Mouse (Mus musculus) olfactory bulb, adult 2 months (tissue): ENCODE data around the gene Pxn. TPM values are rescaled to one million over a fixed set of nuclear protein-coding genes. Genes with fewer than 3 reads are reported as not detected.
A peak's percentile ranks its signal among the peaks of the same experiment; 100 is the strongest.

ENCODE experiments used
- H3K27ac ChIP-seq: fragments of 200-500 bp; 2 replicates; pipeline ENCODE4 v1.5.1; 2012; ENCODE audit warnings: low read depth, low read length; ENCODE audit not compliant: insufficient read depth
- H3K4me1 ChIP-seq: fragments of 200-500 bp; 2 replicates; pipeline ENCODE4 v1.6.1; 2012; ENCODE audit warnings: low read length; ENCODE audit not compliant: control insufficient read depth, insufficient read depth
- H3K4me3 ChIP-seq: fragments of 200-500 bp; 2 replicates; pipeline ENCODE4 v1.5.1; 2012; ENCODE audit warnings: mild to moderate bottlenecking, low read depth, low read length, moderate library complexity; ENCODE audit not compliant: insufficient read depth
- CTCF ChIP-seq: fragments of 200-500 bp; IDR thresholded peaks from 2 replicates; pipeline ENCODE4 v1.5.1; 2012; ENCODE audit warnings: low read depth, mild to moderate bottlenecking, low read length, moderate library complexity; ENCODE audit not compliant: insufficient read depth
- POLR2A ChIP-seq: fragments of 200-500 bp; IDR thresholded peaks from 2 replicates; pipeline ENCODE4 v1.6.1; 2012; ENCODE audit warnings: mild to moderate bottlenecking, low read depth, low read length, moderate library complexity; ENCODE audit not compliant: insufficient read depth
- WGBS: fragments of 180-500 bp; shearing (Covaris S2); methylation state at CpG from one replicate; pipeline ENCODE4 v1.1.7; 2018; 5-methylcytosine and 5-hydroxymethylcytosine counted together
- polyA plus RNA-seq: library from polyadenylated mRNA; stranded (reverse); fragments of >200 nt; gene quantifications from 2 replicates; pipeline ENCODE4 v1.2.4, GENCODE M21; 2012; ENCODE audit warnings: low replicate concordance; ENCODE audit not compliant: missing spikeins, insufficient read depth, insufficient read length

Gene Pxn
- polyA plus RNA-seq, 1 experiment: not detected

DNA sequence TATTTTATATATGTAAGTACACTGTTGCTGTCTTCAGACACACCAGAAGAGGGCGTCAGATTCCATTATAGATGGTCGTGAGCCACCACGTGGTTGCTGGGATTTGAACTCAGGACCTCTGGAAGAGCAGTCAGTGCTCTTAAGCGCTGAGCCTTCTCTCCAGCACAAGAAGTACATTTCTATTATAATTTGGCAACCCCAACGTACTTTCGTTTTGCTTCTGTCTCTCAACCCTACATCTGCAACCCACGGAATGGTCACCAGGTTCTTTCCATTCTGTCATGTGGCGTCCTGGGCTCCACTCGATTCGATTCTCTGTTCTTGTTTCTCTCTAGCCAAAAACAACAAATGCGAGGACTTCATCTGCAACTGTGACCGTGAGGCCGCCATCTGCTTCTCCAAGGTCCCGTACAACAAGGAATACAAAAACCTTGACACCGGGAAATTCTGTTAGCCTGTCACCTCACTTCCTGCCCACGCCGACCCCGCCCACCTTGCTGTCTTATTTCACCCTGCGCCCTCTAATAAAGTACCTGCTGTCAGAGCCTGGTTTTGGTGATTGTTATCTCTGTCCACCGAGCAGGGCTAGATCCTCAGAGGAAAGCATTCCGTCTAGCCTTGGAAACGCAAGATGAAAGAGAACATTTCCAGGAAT lies 32.2 kb upstream of the Pxn start:
- WGBS: 75% methylated on average over 22 of the region's 22 CpGs
- TF ChIP-seq POLR2A (no peak), CTCF (no peak)

DNA sequence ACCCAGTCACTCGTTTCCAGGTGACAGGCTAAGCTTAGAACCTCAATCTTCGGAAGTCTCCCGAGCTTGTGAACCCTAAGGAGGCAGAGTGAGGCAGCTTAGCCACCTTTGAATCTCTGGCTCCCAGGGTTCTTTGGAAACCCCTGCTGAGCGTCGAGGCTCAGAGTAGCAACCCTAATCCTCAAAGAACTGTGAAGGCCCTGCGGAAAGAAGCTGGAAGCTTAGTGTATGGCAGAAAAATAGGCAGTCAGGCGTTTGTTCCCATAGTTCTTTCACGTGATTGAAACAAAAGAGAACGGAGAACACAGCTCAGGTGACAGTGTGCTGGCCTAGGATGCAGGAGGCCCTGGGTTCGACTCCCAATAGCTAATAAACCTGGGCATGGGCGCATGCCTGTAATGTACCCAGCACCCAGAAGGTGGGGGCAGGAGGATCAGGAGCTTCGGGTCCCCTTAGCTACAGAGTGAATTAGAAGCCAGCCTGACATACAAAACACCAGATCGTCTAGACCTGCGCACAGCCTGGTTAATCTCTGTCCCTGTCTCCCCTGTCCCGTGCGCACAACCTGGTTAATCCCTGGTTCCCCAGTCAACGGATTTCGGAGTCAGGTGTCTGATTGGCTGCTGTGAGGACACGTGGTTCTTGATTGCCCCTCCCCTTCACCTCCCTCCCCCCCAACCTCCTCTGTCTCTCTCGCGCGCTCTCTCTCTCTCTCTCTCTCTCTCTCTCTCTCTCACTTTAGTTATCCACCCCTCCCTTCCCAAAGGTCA lies 31.0 kb upstream of the Pxn start:
- WGBS: 10% methylated on average over 22 of the region's 22 CpGs
- Histone ChIP-seq H3K4me1 (peaks cover 17% of the 10 kb centered on the region; the same call in 1 of the 2 replicates), H3K27ac (no peak overlapping the region), H3K4me3 (peak overlapping the region; percentile 50)
- TF ChIP-seq CTCF: no peak
- TF ChIP-seq POLR2A: peak; percentile 29; the same call in 1 of the 2 replicates

More for the DNA sequence above, 32.2 kb upstream of the Pxn start:
- H3K4me3 ChIP-seq: no peak overlapping the region
- peaks cover 13% of the 10 kb centered on the region; the same call in 1 of the 2 replicates for H3K4me1 ChIP-seq
- no peak overlapping the region for H3K27ac ChIP-seq

DNA sequence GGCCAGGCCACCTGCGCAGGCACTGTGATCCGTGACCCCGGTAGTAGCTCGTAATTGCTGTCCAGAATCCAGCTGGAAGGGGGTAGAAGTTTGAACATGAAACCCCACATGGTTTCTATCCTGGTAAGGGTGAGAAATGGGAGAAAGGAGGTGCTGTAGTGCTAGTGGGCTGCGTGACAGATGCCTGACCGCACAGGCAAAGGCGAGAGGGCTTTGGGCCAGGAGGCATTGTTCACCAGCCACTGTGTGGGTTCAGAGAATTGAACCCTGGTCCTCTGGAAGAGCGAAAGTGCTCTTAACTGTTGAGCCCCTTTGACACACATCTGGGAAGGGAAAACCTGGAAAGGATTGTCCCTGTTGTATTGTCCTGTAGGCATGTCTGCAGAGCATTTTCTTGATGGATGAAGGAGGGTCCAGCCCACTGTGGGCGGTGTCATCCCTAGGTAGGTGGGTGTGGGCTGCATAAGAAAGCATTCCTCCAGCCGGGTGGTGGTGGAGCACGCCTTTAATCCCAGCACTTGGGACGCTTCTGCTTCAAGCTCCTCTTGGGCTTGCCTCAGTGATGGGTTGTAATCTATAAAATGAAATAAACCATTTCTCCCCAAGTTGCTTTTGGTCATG lies 30.3 kb upstream of the Pxn start:
- TF ChIP-seq CTCF (no peak), POLR2A (no peak)
- Histone ChIP-seq H3K27ac (no peak overlapping the region), H3K4me3 (peak overlapping the region; percentile 50), H3K4me1 (peaks cover 14% of the 10 kb centered on the region; the same call in 1 of the 2 replicates)
- WGBS: 40% methylated on average over 12 of the region's 12 CpGs

DNA sequence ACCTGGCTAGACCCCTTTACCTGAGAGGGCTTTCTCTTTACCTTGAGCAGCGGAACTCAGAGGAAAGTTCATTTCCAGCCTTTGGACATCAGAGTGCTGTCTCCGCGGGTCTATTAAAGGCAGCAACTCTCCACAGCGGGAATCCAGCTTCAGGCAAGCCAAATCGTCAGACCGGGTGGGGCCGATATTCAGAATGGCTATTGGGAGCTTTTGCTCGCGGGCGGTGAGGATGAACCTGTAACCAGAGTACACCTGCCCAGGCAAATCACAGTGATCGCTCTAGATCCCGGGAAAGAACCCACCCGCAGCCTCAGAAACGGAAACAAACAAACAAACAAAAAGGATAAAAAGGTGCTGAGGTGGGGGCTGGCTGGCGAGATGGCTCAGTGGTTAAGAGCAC lies 26.9 kb upstream of the Pxn start:
- Histone ChIP-seq H3K27ac (no peak overlapping the region), H3K4me1 (peaks cover 27% of the 10 kb centered on the region), H3K4me3 (no peak overlapping the region)
- WGBS: 70% methylated on average over 15 of the region's 15 CpGs
- TF ChIP-seq POLR2A (no peak), CTCF (no peak)

DNA sequence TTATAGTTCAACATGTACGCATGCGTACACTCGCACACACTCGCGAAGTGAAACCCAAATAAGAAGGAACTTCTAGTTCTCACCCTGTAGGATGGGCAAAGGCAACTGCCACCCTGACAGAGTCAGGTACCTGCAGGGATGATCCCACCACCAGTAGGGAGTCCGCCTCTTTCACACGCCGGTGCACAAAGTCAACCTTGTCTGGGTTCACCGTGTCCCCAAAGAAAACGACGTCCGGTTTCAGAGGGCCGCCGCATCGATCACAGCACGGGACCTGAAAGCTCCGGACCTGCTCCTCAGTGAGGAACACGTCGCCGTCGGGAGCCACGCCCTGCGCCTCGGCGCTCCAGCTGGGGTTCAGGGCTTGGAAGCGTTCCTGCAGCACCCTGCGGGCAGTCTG lies 26.4 kb upstream of the Pxn start:
- no peak for TF ChIP-seq CTCF
- Histone ChIP-seq H3K4me3 (no peak overlapping the region), H3K4me1 (peaks cover 27% of the 10 kb centered on the region), H3K27ac (no peak overlapping the region)
- 50% methylated on average over 27 of the region's 27 CpGs for WGBS

DNA sequence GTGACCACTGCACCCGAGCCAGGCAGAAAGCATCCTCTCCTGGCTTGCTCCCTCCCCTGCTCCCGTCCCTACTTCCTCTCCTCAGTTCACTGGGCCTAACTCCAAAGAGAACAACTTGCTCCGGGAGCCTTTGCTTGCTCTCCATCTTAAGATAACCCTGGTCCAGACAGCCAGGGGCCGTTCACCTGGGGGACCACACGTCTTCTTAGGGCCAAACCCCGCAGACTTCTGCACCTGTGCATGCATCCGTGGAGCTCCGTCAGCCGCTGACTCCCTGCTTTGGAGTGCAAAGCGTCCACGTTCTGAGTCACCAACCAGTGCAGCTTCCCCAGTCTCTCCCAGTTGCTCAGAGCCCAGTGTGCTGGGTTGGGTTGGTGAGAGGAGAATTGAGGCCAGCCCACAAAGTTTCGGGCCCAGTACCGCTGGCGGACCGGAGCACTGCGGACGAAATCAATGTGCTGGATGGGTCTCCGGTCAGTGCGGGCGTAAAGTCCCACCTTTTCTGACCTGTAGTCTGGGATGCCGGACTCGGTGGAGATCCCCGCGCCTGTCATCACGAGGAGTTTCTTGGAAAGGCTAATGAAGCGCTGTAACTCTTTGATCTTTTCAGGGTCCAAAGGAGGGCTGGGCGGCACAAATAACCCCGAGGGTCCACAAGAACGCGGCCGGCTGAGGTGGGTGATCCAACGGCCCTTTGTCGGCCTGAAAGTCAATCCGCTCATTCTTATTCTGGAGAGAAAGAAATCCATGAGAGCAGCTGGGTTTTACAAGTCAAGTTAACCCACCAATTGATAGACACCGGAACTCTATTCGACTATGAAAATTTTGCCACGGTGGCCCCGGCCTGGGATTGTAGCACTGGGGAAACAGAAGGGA lies 23.8 kb upstream of the Pxn start:
- H3K4me3 ChIP-seq: no peak overlapping the region
- TF ChIP-seq CTCF (no peak), POLR2A (no peak)
- peaks cover 17% of the 10 kb centered on the region for H3K4me1 ChIP-seq
- WGBS: 45% methylated on average over 38 of the region's 38 CpGs
- no peak overlapping the region for H3K27ac ChIP-seq

DNA sequence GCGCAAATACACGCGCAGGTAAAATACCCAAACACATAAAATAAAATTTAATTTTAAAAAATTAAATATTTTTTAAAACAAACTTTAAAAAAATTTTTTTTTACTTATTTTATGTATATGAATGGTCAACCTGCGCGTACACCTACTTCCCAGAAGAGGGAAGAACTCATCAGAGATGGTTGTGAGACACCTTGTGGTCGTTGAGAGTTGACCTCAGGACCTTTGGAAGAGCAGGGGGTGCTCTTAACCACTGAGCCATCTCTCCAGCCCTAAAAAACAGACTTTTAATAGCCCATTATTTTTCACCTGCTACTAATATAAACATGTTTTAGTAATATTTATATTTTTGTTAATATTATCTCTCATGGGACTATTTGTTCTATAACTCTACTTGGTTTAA lies 23.1 kb upstream of the Pxn start:
- H3K4me3 ChIP-seq: no peak overlapping the region
- H3K27ac ChIP-seq: no peak overlapping the region
- no peak for TF ChIP-seq POLR2A
- no peak for TF ChIP-seq CTCF
- 65% methylated on average over 6 of the region's 6 CpGs for WGBS
- H3K4me1 ChIP-seq: peaks cover 17% of the 10 kb centered on the region
